Mouse (Mus musculus) natural killer cell, adult 2 months (primary cell): ENCODE data around the gene Gm45062.

ENCODE experiments used
- DNase-seq, 2 experiments: peaks; one replicate each; pipeline ENCODE4 v3.0.0; 2022; ENCODE audit warnings: low spot score in 2 of 2

Gene Gm45062

GRCm38 (mm10) chr6:8416802-8417569 lies 157.7 kb downstream of the Gm45062 start:
- DNase-seq: no peak

- DNase-seq: no peak
Measured at GRCm38 (mm10) chr6:8419485-8420186, 160.4 kb downstream of the Gm45062 start.

GRCm38 (mm10) chr6:8420187-8420503 lies 160.9 kb downstream of the Gm45062 start:
- DNase-seq: no peak

GRCm38 (mm10) chr6:8421421-8421820 lies 162.2 kb downstream of the Gm45062 start:
- DNase-seq: no peak

- DNase-seq: no peak
Measured at GRCm38 (mm10) chr6:8421959-8422581, 162.8 kb downstream of the Gm45062 start.

GRCm38 (mm10) chr6:8423142-8423541 lies 163.9 kb downstream of the Gm45062 start:
- DNase-seq: no peak

- DNase-seq: no peak
Measured at GRCm38 (mm10) chr6:8427692-8428091, 168.4 kb downstream of the Gm45062 start.

- no peak for DNase-seq
Measured at GRCm38 (mm10) chr6:8430610-8431234, 171.5 kb downstream of the Gm45062 start.

- no peak for DNase-seq
Measured at GRCm38 (mm10) chr6:8433179-8433578, 173.9 kb downstream of the Gm45062 start.

- DNase-seq: no peak
Measured at GRCm38 (mm10) chr6:8437937-8438336, 178.7 kb downstream of the Gm45062 start.

GRCm38 (mm10) chr6:8441814-8442213 lies 182.6 kb downstream of the Gm45062 start:
- no peak for DNase-seq

- no peak for DNase-seq
Measured at GRCm38 (mm10) chr6:8446786-8447185, 187.5 kb downstream of the Gm45062 start.

- DNase-seq: no peak
Measured at GRCm38 (mm10) chr6:8455599-8455998, 196.3 kb downstream of the Gm45062 start.

GRCm38 (mm10) chr6:8458596-8458995 lies 199.3 kb downstream of the Gm45062 start:
- DNase-seq: no peak

GRCm38 (mm10) chr6:8462447-8462846 lies 203.2 kb downstream of the Gm45062 start:
- no peak for DNase-seq

- no peak for DNase-seq
Measured at GRCm38 (mm10) chr6:8465388-8465787, 206.1 kb downstream of the Gm45062 start.

- DNase-seq: no peak
Measured at GRCm38 (mm10) chr6:8465985-8466384, 206.7 kb downstream of the Gm45062 start.

GRCm38 (mm10) chr6:8467667-8468337 lies 208.6 kb downstream of the Gm45062 start:
- DNase-seq: no peak

GRCm38 (mm10) chr6:8469918-8470317 lies 210.7 kb downstream of the Gm45062 start:
- no peak for DNase-seq

GRCm38 (mm10) chr6:8472125-8472524 lies 212.9 kb downstream of the Gm45062 start:
- DNase-seq: no peak

- no peak for DNase-seq
Measured at GRCm38 (mm10) chr6:8472915-8473314, 213.7 kb downstream of the Gm45062 start.

- DNase-seq: no peak
Measured at GRCm38 (mm10) chr6:8473498-8473897, 214.2 kb downstream of the Gm45062 start.
